Mouse (Mus musculus): ENCODE results near the gene Irgc1. TPM values are rescaled to one million over a fixed set of nuclear protein-coding genes. Genes with fewer than 3 reads are reported as not detected.
"Not testable (repeated sequence)": the region's sequence is repeated elsewhere in the genome, so short reads cannot be mapped to it uniquely, and the experiment has no call there.

The Irgc1 gene
- not detected in 2 replicates for polyA plus RNA-seq (2015; fragmentation: Nextera tagmentation; extraction: Ambion mirVana)

DNA sequence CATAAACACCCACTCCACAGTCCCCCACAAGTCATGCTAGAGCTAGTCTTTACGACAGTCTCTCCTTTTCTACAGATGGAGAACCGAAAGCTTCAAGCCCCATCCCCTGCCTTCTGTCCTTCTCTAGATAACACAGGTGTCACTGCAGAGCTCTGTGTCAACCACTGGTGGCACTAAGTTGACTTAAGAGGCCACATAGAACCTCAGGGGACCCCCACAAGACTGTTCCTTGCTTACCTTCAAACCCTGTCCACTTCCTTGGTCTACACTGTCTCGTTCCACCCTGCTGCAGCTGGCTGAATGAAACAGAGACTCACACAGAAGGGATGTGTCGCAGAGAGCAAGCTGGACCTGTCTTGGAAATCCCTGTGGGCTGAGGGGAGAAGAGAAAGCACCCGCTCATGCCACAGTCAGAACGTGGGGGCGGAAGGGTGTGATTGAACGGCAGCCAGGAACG, at the start of gene Irgc1:
Gene Irgc1 (minus strand): TSS at position 443 of the 457 bp plus-strand sequence.
- no peak within 1 kb of the TSS for H3K9ac ChIP-seq (ENCODE audit: low read length)
- H3K27ac ChIP-seq (ENCODE audit: low read length): no peak within 1 kb of the TSS
- H3K4me2 ChIP-seq (ENCODE audit: low read depth, low read length): no peak within 1 kb of the TSS
- no peak within 1 kb of the TSS for H3K4me3 ChIP-seq (ENCODE audit: low read length)
- no peaks in the 10 kb centered on the region for H3K36me3 ChIP-seq (ENCODE audit: control insufficient read depth, insufficient read depth, low read length)
- H3K27me3 ChIP-seq (ENCODE audit: control insufficient read depth, insufficient read depth, low read depth, low read length): no peaks in the 10 kb centered on the region
- ATAC-seq (ENCODE audit: low read depth): no peak
- H3K4me1 ChIP-seq (replicated peaks; ENCODE audit: control insufficient read depth, insufficient read depth, low read length): no peaks in the 10 kb centered on the region
- 60% methylated on average over 9 of the region's 9 CpGs for WGBS
- H3K9me3 ChIP-seq (ENCODE audit: control insufficient read depth, low read length): no peaks in the 10 kb centered on the region

- no peak overlapping the region for H3K27ac ChIP-seq (ENCODE audit: low read length)
- peaks cover 3% of the 10 kb centered on the region; the same call in 1 of the 2 replicates for H3K9me3 ChIP-seq (ENCODE audit: control insufficient read depth, low read length)
- H3K4me3 ChIP-seq (ENCODE audit: low read length): no peak overlapping the region
- no peak overlapping the region for H3K9ac ChIP-seq (ENCODE audit: low read length)
- WGBS: 40% methylated on average over 21 of the region's 21 CpGs
- no peak overlapping the region for H3K4me2 ChIP-seq (ENCODE audit: low read depth, low read length)
- H3K27me3 ChIP-seq (ENCODE audit: control insufficient read depth, insufficient read depth, low read depth, low read length): peaks cover 52% of the 10 kb centered on the region
- no peak for ATAC-seq (ENCODE audit: low read depth)
- H3K4me1 ChIP-seq (replicated peaks; ENCODE audit: control insufficient read depth, insufficient read depth, low read length): peaks cover 14% of the 10 kb centered on the region
- H3K36me3 ChIP-seq (ENCODE audit: control insufficient read depth, insufficient read depth, low read length): no peaks in the 10 kb centered on the region
Measured at GRCm38 (mm10) chr7:24501492-24501891, 49.4 kb upstream of the Irgc1 start.

GRCm38 (mm10) chr7:24500929-24501328, 48.8 kb upstream of the Irgc1 start:
- H3K9ac ChIP-seq (ENCODE audit: low read length): no peak overlapping the region
- H3K4me3 ChIP-seq (ENCODE audit: low read length): no peak overlapping the region
- ATAC-seq (ENCODE audit: low read depth): no peak
- H3K9me3 ChIP-seq (ENCODE audit: control insufficient read depth, low read length): peaks cover 3% of the 10 kb centered on the region; the same call in 1 of the 2 replicates
- 29% methylated on average over 7 of the region's 7 CpGs for WGBS
- no peak overlapping the region for H3K4me2 ChIP-seq (ENCODE audit: low read depth, low read length)
- H3K4me1 ChIP-seq (replicated peaks; ENCODE audit: control insufficient read depth, insufficient read depth, low read length): peaks cover 9% of the 10 kb centered on the region
- peaks cover 52% of the 10 kb centered on the region for H3K27me3 ChIP-seq (ENCODE audit: control insufficient read depth, insufficient read depth, low read depth, low read length)
- no peak overlapping the region for H3K27ac ChIP-seq (ENCODE audit: low read length)
- no peaks in the 10 kb centered on the region for H3K36me3 ChIP-seq (ENCODE audit: control insufficient read depth, insufficient read depth, low read length)

- Histone ChIP-seq H3K9ac (ENCODE audit: low read length) (peak overlapping the region; percentile 39; the same call in 1 of the 2 replicates), H3K4me1 (replicated peaks; ENCODE audit: control insufficient read depth, insufficient read depth, low read length) (peaks cover 7% of the 10 kb centered on the region; the same call in 1 of the 2 replicates), H3K27ac (ENCODE audit: low read length) (no peak overlapping the region), H3K4me2 (ENCODE audit: low read depth, low read length) (peak overlapping the region; percentile 63), H3K36me3 (ENCODE audit: control insufficient read depth, insufficient read depth, low read length) (no peaks in the 10 kb centered on the region), H3K27me3 (ENCODE audit: control insufficient read depth, insufficient read depth, low read depth, low read length) (peaks cover 52% of the 10 kb centered on the region), H3K4me3 (ENCODE audit: low read length) (peak overlapping the region; percentile 44), H3K9me3 (ENCODE audit: control insufficient read depth, low read length) (peaks cover 3% of the 10 kb centered on the region; the same call in 1 of the 2 replicates)
- ATAC-seq (ENCODE audit: low read depth): peak; percentile 53
- WGBS: 10% methylated on average over 43 of the region's 43 CpGs
Measured at GRCm38 (mm10) chr7:24499856-24500577, 47.9 kb upstream of the Irgc1 start.

- WGBS: 79% methylated on average over 8 of the region's 8 CpGs
Measured at GRCm38 (mm10) chr7:24488303-24488702, 36.2 kb upstream of the Irgc1 start.

GRCm38 (mm10) chr7:24487403-24487802, 35.3 kb upstream of the Irgc1 start:
- no peak overlapping the region for H3K4me3 ChIP-seq (ENCODE audit: low read length)
- no peaks in the 10 kb centered on the region for H3K4me1 ChIP-seq (replicated peaks; ENCODE audit: control insufficient read depth, insufficient read depth, low read length)
- WGBS: 24% methylated on average over 3 of the region's 3 CpGs
- H3K27me3 ChIP-seq (ENCODE audit: control insufficient read depth, insufficient read depth, low read depth, low read length): peaks cover 7% of the 10 kb centered on the region
- no peaks in the 10 kb centered on the region for H3K36me3 ChIP-seq (ENCODE audit: control insufficient read depth, insufficient read depth, low read length)
- no peak for ATAC-seq (ENCODE audit: low read depth)
- H3K9me3 ChIP-seq (ENCODE audit: control insufficient read depth, low read length): no peaks in the 10 kb centered on the region
- no peak overlapping the region for H3K4me2 ChIP-seq (ENCODE audit: low read depth, low read length)
- H3K9ac ChIP-seq (ENCODE audit: low read length): no peak overlapping the region
- no peak overlapping the region for H3K27ac ChIP-seq (ENCODE audit: low read length)

More at GRCm38 (mm10) chr7:24488303-24488702, 36.2 kb upstream of the Irgc1 start:
- H3K27ac ChIP-seq (ENCODE audit: low read length): no peak overlapping the region
- no peaks in the 10 kb centered on the region for H3K9me3 ChIP-seq (ENCODE audit: control insufficient read depth, low read length)
- no peaks in the 10 kb centered on the region for H3K36me3 ChIP-seq (ENCODE audit: control insufficient read depth, insufficient read depth, low read length)
- no peaks in the 10 kb centered on the region for H3K4me1 ChIP-seq (replicated peaks; ENCODE audit: control insufficient read depth, insufficient read depth, low read length)
- H3K9ac ChIP-seq (ENCODE audit: low read length): no peak overlapping the region
- ATAC-seq (ENCODE audit: low read depth): no peak
- H3K4me2 ChIP-seq (ENCODE audit: low read depth, low read length): no peak overlapping the region
- H3K27me3 ChIP-seq (ENCODE audit: control insufficient read depth, insufficient read depth, low read depth, low read length): peaks cover 3% of the 10 kb centered on the region; the same call in 1 of the 2 replicates
- H3K4me3 ChIP-seq (ENCODE audit: low read length): no peak overlapping the region

DNA sequence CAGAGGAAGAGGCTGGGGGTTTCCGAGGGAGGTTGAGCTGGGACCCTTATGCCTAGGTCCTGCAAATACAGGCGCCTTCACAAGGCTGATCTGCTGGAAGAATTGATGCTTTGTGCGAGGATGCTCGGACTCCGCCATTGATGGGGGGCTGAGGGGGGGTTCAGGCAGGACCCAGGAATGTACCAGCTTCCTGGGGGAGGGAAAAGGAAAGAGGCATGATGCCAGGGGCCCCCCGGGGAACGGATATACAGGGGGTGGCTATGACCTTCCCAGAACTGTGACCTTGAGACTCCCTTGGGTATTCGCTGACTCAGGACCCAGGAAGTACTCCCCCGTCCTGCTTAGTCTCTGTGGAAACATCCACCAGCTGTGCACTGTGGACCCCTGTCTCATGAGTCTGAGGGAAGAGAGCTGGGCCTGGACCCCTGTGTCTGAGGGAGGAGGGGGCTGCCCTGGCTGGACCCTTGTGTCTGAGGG, 34.6 kb upstream of the Irgc1 start:
- no peaks in the 10 kb centered on the region for H3K36me3 ChIP-seq (ENCODE audit: control insufficient read depth, insufficient read depth, low read length)
- H3K27me3 ChIP-seq (ENCODE audit: control insufficient read depth, insufficient read depth, low read depth, low read length): peaks cover 13% of the 10 kb centered on the region
- H3K4me2 ChIP-seq (ENCODE audit: low read depth, low read length): no peak overlapping the region
- H3K4me3 ChIP-seq (ENCODE audit: low read length): no peak overlapping the region
- no peaks in the 10 kb centered on the region for H3K9me3 ChIP-seq (ENCODE audit: control insufficient read depth, low read length)
- no peak for ATAC-seq (ENCODE audit: low read depth)
- H3K4me1 ChIP-seq (replicated peaks; ENCODE audit: control insufficient read depth, insufficient read depth, low read length): no peaks in the 10 kb centered on the region
- no peak overlapping the region for H3K27ac ChIP-seq (ENCODE audit: low read length)
- no peak overlapping the region for H3K9ac ChIP-seq (ENCODE audit: low read length)
- 40% methylated on average over 9 of the region's 9 CpGs for WGBS

GRCm38 (mm10) chr7:24485481-24485880, 33.4 kb upstream of the Irgc1 start:
- no peak overlapping the region for H3K27ac ChIP-seq (ENCODE audit: low read length)
- no peak overlapping the region for H3K9ac ChIP-seq (ENCODE audit: low read length)
- no peaks in the 10 kb centered on the region for H3K36me3 ChIP-seq (ENCODE audit: control insufficient read depth, insufficient read depth, low read length)
- H3K4me1 ChIP-seq (replicated peaks; ENCODE audit: control insufficient read depth, insufficient read depth, low read length): peaks cover 4% of the 10 kb centered on the region; the same call in 1 of the 2 replicates
- H3K4me2 ChIP-seq (ENCODE audit: low read depth, low read length): no peak overlapping the region
- WGBS: 78% methylated on average over 9 of the region's 9 CpGs
- H3K27me3 ChIP-seq (ENCODE audit: control insufficient read depth, insufficient read depth, low read depth, low read length): peaks cover 22% of the 10 kb centered on the region
- no peak for ATAC-seq (ENCODE audit: low read depth)
- no peaks in the 10 kb centered on the region for H3K9me3 ChIP-seq (ENCODE audit: control insufficient read depth, low read length)
- H3K4me3 ChIP-seq (ENCODE audit: low read length): no peak overlapping the region

DNA sequence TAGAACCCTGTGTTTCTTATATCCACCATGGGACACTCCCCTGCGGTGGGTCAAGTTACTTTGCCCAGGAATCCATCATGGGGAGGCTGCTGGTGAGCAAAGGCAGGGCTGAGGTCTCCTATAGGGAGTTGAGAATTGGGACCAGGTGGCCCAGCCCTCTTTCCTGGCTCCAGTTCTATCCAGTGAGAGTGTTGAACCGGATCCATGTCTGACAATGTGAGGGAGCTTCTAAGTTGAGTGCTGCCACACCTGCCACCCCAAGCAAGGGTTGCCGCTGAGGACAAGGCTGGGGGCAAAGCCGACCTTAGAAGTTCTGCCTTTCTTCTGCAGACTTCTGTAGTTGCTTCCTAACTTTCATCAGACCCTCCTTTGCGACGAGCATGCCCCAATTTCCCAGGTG, 31.2 kb upstream of the Irgc1 start:
- not testable (repeated sequence) for H3K9ac ChIP-seq (ENCODE audit: low read length); H3K4me3 ChIP-seq (ENCODE audit: low read length); H3K36me3 ChIP-seq (ENCODE audit: control insufficient read depth, insufficient read depth, low read length); ATAC-seq (ENCODE audit: low read depth); H3K4me2 ChIP-seq (ENCODE audit: low read depth, low read length); H3K27ac ChIP-seq (ENCODE audit: low read length); H3K4me1 ChIP-seq (replicated peaks; ENCODE audit: control insufficient read depth, insufficient read depth, low read length); H3K9me3 ChIP-seq (ENCODE audit: control insufficient read depth, low read length)
- H3K27me3 ChIP-seq (ENCODE audit: control insufficient read depth, insufficient read depth, low read depth, low read length): peaks cover 22% of the 10 kb centered on the region
- 43% methylated on average over 6 of the region's 6 CpGs for WGBS
